Mouse (Mus musculus): ENCODE measurements at regions not wholly inside any gene's neighbourhood (a gene's known extent, or its start where the extent isn't known, plus 50 kb on each side); places are given as distances from the start of the nearest gene placed in this dataset.

DNA sequence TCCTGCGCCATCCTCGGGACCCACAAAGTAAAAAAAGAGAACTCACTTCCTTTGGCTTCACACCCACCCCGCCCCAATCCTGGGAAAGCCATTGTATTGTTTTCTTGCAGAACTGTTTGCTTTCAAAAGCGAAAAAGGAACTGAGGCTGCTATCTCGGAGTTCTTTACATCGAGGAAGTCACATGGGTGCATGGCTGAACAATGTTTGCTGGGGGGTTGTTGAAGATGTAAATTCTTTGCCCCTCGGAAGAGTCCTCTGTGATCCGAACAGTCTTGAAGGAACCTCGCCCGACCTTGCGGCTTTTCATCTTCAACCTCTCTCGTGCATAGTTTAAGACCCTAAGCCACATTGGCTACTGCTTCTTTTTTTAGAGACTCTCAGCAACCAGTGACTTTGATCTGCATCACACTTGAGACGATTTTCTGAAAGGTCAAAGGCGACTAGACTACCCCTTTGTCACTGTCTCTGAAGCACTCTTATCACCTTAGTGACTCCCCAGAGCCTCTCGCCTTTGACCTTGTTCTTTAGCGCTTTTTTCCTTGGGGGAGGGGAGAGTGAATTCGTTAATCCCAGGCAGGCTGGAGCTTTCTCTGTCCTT, 197.9 kb downstream of the Dusp6 start:
- peak; percentile 66 to 81 for DNase-seq (ENCODE audit: low spot score in 2 of 2)

DNA sequence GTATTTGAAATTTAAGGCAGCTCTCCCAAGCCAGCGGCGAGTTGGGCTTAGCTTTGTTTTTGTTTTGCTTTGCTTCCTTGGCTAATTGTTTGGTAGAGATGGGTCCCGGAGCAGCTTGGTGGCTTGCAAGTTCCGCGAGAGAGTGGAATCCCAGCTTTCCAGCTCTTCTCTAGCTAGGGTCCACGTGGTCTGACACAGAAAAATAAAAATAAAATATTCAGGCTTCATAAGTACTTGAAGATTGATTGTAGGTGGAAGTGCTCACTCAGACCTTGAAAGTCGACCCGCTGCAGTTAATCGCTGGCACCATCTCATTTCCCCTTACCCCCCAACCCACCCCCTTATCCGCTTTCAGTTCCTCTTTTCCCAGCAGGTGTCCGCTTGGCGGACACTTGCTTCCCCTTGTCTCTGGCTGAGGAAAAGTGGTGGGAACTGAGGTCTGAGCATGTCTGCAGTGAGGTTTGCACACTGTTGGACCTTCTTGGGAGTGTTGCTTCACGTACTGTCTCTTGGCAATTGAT, 198.5 kb downstream of the Dusp6 start:
- peak; percentile 35 to 70 for DNase-seq (ENCODE audit: low spot score in 2 of 2)

- no peak for DNase-seq (ENCODE audit: low spot score in 2 of 2)
Measured at GRCm38 (mm10) chr10:99466695-99467094, 203.7 kb downstream of the Dusp6 start.

DNA sequence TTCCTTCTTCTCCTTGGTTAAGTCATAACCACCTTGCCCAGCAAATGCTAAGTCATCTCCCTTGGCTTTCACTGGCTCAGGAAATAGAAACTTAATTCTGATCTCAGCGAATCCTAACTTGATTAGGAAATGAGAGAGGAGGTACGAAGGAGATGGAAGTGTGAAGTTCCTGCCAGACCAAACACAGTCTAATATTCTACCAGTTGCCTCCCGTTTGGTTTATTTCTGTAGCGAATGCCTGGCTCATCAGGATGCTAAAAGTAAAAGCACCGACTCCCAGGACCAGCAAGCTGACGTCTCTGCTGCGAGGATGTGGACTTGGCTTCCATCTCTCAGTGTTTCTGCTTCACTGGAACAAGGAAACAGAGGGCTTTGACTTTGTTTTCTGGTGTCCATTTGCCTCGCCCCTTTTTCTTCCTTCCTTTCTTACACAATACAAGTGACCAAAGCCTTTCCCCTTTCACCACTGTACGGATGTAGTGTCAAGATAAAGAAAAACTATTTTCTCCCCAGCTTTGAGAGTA, 204.3 kb downstream of the Dusp6 start:
- peak; percentile 59 to 70 for DNase-seq (ENCODE audit: low spot score in 2 of 2)

- no peak for DNase-seq (ENCODE audit: low spot score in 2 of 2)
Measured at GRCm38 (mm10) chr10:99468971-99469370, 205.9 kb downstream of the Dusp6 start.

GRCm38 (mm10) chr10:99471832-99472497, 208.9 kb downstream of the Dusp6 start:
- DNase-seq (ENCODE audit: low spot score in 2 of 2), result peak in 1 of 2 experiments; percentile 12

- DNase-seq (ENCODE audit: low spot score in 2 of 2), result no peak
Measured at GRCm38 (mm10) chr10:99472806-99473205, 209.8 kb downstream of the Dusp6 start.

DNA sequence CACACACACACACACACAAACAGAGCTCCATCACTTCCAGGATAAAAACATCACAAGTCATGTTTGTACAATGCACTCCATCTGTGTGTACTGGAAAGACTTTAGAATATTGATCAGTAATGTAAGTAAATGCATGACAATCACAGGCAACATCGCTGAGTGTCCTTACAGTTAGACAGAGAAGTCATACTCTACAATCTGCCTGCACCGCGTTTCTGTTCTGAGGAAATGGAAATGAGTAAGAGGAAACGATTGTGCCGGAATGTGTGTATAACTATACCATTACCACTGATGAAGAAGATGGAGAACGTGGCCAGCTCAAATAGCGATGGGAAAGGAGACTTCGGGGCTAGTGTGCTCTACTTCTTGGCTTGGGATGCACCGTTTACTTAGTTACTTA, 210.7 kb downstream of the Dusp6 start:
- DNase-seq (ENCODE audit: low spot score in 2 of 2), result no peak

DNA sequence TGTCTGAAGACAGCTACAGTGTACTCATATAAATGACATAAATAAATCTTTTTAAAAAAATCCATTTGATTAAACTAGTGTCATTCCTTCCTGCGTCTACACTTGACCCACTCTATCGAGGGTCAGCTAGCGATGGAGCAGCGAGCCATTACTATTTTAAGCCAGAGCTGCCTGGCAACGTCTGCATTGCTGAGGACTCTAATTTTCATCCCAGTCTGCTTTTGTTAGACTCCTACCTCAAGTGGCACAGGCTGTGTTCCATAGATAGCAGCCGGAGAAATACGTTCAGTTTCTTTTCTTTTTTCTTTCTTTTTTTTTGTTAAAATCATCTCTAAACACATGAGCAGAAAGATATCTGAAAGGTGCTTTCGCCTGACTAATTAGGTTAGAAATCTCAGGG, 211.5 kb downstream of the Dusp6 start:
- no peak for DNase-seq (ENCODE audit: low spot score in 2 of 2)

DNA sequence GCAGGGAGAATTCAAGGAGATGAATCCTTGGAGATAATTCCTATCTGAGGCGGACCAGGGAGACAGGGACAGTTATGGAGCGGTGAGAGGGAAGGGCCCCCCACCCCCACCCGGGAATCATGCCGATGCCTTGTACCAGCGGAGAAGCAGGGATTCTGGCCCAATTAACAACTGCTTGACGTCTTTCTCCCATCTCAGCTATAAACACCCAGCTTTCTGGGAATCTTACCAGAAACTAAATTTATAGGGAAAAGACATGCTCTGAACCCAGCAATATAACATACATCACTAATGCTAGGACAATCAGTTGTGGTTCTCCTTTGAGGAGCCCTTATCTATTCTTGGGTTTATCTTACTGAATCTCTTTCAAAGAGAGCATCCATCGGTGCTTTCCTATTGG, 213.2 kb downstream of the Dusp6 start:
- DNase-seq (ENCODE audit: low spot score in 2 of 2), result no peak

GRCm38 (mm10) chr10:99476776-99477175, 213.7 kb downstream of the Dusp6 start:
- DNase-seq (ENCODE audit: low spot score in 2 of 2), result no peak

DNA sequence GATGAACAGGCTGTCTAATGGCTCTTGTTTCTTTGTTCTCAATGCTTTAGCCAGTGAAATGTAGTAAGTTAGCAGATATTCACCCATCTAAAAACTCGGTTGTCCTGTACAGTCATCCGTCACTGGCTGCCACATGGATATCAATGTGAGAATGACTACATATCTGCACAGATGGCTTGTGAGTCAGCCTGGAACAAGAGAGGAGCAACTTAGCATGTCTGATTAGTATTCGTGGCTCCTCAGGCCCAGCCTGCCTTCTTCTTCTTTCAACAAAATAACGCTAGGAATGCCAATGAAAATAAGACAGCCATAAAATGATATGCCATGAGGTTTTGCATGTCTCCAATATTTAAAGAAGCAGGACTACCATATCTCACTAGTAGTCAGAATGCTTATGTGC, 217.5 kb downstream of the Dusp6 start:
- DNase-seq (ENCODE audit: low spot score in 2 of 2), result no peak

GRCm38 (mm10) chr10:99482009-99482408, 219.0 kb downstream of the Dusp6 start:
- DNase-seq (ENCODE audit: low spot score in 2 of 2), result no peak

- DNase-seq (ENCODE audit: low spot score in 2 of 2), result no peak
Measured at GRCm38 (mm10) chr10:99488195-99489080, 225.4 kb downstream of the Dusp6 start.

DNA sequence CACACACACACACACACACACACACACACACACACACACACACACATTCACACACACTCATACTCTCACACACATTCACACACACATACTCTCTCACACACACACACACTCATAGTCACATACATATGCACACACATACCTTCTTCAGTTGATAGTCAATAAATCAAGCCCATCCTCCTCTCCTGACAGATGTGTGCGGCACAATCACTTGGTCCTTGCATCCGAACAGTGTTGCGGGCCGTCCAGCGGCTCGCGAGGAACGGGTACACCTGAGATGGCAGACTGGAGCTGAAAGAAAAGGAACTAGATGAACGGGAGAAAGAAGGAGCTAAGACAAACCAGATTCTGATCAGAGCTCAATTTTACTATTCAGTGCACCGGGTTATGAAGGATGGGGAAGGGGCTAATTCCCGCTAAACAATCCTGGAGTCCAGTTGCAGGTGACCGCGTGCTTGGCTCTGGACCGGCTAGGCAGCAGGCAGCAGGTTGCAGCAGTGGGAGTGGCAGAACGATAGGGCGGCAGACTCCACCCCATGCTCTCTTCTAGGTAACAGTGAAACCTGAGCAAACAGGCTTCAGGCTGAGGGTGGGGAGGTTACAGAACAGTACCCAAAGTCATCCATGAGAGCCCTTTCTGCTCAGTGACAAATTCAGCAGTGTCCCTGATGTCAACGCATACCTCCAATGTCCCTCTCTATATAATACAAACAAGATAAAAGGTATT, 247.8 kb downstream of the Csl start:
- no peak for DNase-seq (ENCODE audit: low spot score in 2 of 2)

DNA sequence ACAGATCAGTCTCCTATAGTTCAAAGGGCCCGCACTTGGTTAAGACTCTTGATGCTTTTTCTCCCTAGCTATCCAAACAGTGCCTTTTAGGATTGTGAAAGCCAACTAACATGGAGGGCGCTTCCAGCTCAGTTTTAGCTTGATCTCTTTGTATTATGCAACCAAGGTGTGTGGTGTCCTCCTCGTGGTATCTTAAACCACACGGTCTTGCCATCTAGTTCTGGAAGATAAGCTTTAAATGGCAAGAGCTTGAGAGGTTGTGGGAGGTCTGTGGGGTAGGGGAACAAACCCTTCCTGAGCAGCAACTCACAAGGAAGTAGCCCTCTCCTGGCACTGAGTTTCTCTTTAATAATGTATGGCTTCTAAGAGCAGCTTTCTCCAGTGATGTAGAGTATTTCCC, 241.5 kb downstream of the Csl start:
- DNase-seq (ENCODE audit: low spot score in 2 of 2), result no peak

- no peak for DNase-seq (ENCODE audit: low spot score in 2 of 2)
Measured at GRCm38 (mm10) chr10:99519479-99519878, 240.0 kb downstream of the Csl start.

GRCm38 (mm10) chr10:99523817-99524216, 235.6 kb downstream of the Csl start:
- no peak for DNase-seq (ENCODE audit: low spot score in 2 of 2)

DNA sequence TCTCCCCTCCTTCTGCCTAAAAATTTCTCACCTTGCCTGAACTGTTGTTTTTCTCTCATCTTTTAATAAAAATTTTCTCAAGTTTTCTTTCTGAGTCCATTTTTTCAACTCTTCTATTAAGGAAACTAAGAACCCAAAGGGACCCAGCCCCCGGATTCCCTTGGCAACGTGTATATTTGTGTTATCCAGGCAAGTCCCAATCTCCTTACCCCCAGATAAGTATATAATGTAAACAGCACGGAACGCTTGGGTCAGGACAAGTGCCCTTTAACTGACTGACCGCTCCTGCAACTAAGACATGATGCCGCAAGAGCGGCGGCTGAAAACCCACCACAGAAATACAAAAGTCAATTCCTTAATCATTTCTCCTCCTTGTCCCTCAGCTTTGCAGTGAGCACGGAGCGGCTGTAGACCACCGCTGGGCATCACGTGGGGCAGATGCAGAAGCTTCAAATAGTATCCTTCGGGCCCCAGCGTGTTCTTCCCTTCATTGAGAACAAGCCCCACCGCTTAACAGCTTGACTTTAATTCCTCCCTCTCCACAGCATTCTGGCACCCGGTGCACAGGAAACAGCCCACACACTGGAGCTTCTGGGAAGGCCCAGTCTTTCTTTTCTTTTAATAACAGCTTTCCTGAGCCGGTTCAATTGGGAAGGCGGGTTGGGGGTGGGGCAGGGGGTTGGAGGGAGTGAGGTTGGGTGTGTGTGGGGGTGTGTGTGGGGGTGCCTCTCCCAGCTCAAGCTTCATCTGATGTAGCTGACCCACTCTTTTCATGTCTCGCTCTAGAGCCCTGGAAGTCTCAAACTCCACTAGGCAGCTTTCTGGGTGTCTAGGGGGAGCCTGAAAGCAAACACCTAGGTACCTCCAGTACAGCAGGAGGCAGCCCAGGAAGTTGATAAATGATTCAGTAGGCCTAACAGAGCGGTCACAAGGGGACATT, 234.9 kb downstream of the Csl start:
- peak; percentile 9 to 30 for DNase-seq (ENCODE audit: low spot score in 2 of 2)

DNA sequence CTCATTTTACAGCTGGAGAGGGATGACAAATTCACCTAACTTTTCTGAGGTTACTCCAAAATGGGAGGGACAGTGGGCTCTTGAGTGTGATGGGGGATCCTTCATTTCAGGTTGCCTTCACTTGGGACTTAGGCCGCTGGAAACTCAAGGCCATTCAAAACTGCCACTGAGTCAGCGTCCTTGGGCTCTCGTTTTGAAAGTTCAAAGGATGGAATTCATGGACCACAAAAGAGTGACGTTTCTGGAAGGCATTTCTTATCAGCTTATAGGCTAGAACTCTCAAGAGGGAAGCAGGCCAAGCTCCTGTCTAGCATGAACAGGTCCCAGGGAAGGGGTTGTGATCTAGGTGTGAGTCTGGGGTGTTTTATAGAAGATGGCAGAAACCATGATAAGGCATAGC, 233.3 kb downstream of the Csl start:
- no peak for DNase-seq (ENCODE audit: low spot score in 2 of 2)

Data from heart, adult 9 months (tissue).